Mouse (Mus musculus): ENCODE results near the gene Cxcl14. TPM values are rescaled to one million over a fixed set of nuclear protein-coding genes. Genes with fewer than 3 reads are reported as not detected.

Cxcl14 gene
- polyA plus RNA-seq, 1 experiment = 2.3 TPM

- no peak overlapping the region for H3K4me3 ChIP-seq (ENCODE audit: low read depth, low read length)
These were observed 39.5 kb downstream of the Cxcl14 start for GRCm38 (mm10) chr13:56256716-56257299.

GRCm38 (mm10) chr13:56253379-56253778 is 43.0 kb downstream of the Cxcl14 start:
- Histone ChIP-seq H3K9me3 (replicated peaks; ENCODE audit: control insufficient read depth, insufficient read depth, low read length, poor library complexity, severe bottlenecking) (no peaks in the 10 kb centered on the region), H3K4me1 (ENCODE audit: control insufficient read depth, insufficient read depth, low read length) (no peaks in the 10 kb centered on the region), H3K4me3 (ENCODE audit: low read depth, low read length) (no peak overlapping the region), H3K9ac (ENCODE audit: low read depth, poor library complexity, severe bottlenecking) (no peak overlapping the region), H3K36me3 (ENCODE audit: control insufficient read depth, insufficient read depth, low read length, poor library complexity, severe bottlenecking) (no peaks in the 10 kb centered on the region), H3K27me3 (ENCODE audit: control insufficient read depth, insufficient read depth, low read length, poor library complexity, severe bottlenecking) (peaks cover 49% of the 10 kb centered on the region), H3K27ac (ENCODE audit: insufficient read depth, low read length) (no peak overlapping the region)
- TF ChIP-seq EP300 (IDR thresholded peaks at IDR 0.05; ENCODE audit: insufficient read depth, low read depth, low read length) (no peak), POLR2A (IDR thresholded peaks at IDR 0.05; ENCODE audit: insufficient read depth, low read length) (no peak), CTCF (IDR thresholded peaks at IDR 0.05; ENCODE audit: low read depth, low read length) (no peak)

More at GRCm38 (mm10) chr13:56256716-56257299, 39.5 kb downstream of the Cxcl14 start:
- Histone ChIP-seq H3K9ac (ENCODE audit: low read depth, poor library complexity, severe bottlenecking) (no peak overlapping the region), H3K27ac (ENCODE audit: insufficient read depth, low read length) (no peak overlapping the region), H3K9me3 (replicated peaks; ENCODE audit: control insufficient read depth, insufficient read depth, low read length, poor library complexity, severe bottlenecking) (no peaks in the 10 kb centered on the region), H3K36me3 (ENCODE audit: control insufficient read depth, insufficient read depth, low read length, poor library complexity, severe bottlenecking) (no peaks in the 10 kb centered on the region), H3K27me3 (ENCODE audit: control insufficient read depth, insufficient read depth, low read length, poor library complexity, severe bottlenecking) (peaks cover 30% of the 10 kb centered on the region), H3K4me1 (ENCODE audit: control insufficient read depth, insufficient read depth, low read length) (no peaks in the 10 kb centered on the region)
- TF ChIP-seq CTCF (IDR thresholded peaks at IDR 0.05; ENCODE audit: low read depth, low read length) (no peak), EP300 (IDR thresholded peaks at IDR 0.05; ENCODE audit: insufficient read depth, low read depth, low read length) (no peak), POLR2A (IDR thresholded peaks at IDR 0.05; ENCODE audit: insufficient read depth, low read length) (no peak)

GRCm38 (mm10) chr13:56252783-56253182 is 43.6 kb downstream of the Cxcl14 start:
- H3K36me3 ChIP-seq (ENCODE audit: control insufficient read depth, insufficient read depth, low read length, poor library complexity, severe bottlenecking) = no peaks in the 10 kb centered on the region
- peaks cover 52% of the 10 kb centered on the region for H3K27me3 ChIP-seq (ENCODE audit: control insufficient read depth, insufficient read depth, low read length, poor library complexity, severe bottlenecking)
- no peaks in the 10 kb centered on the region for H3K9me3 ChIP-seq (replicated peaks; ENCODE audit: control insufficient read depth, insufficient read depth, low read length, poor library complexity, severe bottlenecking)
- no peak overlapping the region for H3K9ac ChIP-seq (ENCODE audit: low read depth, poor library complexity, severe bottlenecking)
- no peak overlapping the region for H3K27ac ChIP-seq (ENCODE audit: insufficient read depth, low read length)
- no peak overlapping the region; the same call in 1 of the 2 replicates for H3K4me3 ChIP-seq (ENCODE audit: low read depth, low read length)
- H3K4me1 ChIP-seq (ENCODE audit: control insufficient read depth, insufficient read depth, low read length) = no peaks in the 10 kb centered on the region
- TF ChIP-seq POLR2A (IDR thresholded peaks at IDR 0.05; ENCODE audit: insufficient read depth, low read length) (no peak), EP300 (IDR thresholded peaks at IDR 0.05; ENCODE audit: insufficient read depth, low read depth, low read length) (no peak), CTCF (IDR thresholded peaks at IDR 0.05; ENCODE audit: low read depth, low read length) (no peak)

- Histone ChIP-seq H3K9ac (ENCODE audit: low read depth, poor library complexity, severe bottlenecking) (0 out of 2 replicates have a peak within 1 kb of the TSS, but pooled peaks have one; percentile 16), H3K27me3 (ENCODE audit: control insufficient read depth, insufficient read depth, low read length, poor library complexity, severe bottlenecking) (peaks cover 48% of the 10 kb centered on the region), H3K4me3 (ENCODE audit: low read depth, low read length) (peak within 1 kb of the TSS; percentile 41), H3K9me3 (replicated peaks; ENCODE audit: control insufficient read depth, insufficient read depth, low read length, poor library complexity, severe bottlenecking) (no peaks in the 10 kb centered on the region), H3K27ac (ENCODE audit: insufficient read depth, low read length) (no peak within 1 kb of the TSS), H3K4me1 (ENCODE audit: control insufficient read depth, insufficient read depth, low read length) (no peaks in the 10 kb centered on the region), H3K36me3 (ENCODE audit: control insufficient read depth, insufficient read depth, low read length, poor library complexity, severe bottlenecking) (no peaks in the 10 kb centered on the region)
- 0 out of 2 replicates have a peak, but pooled peaks have one; percentile 2 for TF ChIP-seq EP300 (IDR thresholded peaks at IDR 0.05; ENCODE audit: insufficient read depth, low read depth, low read length)
- no peak for TF ChIP-seq POLR2A (IDR thresholded peaks at IDR 0.05; ENCODE audit: insufficient read depth, low read length)
These were observed 44.3 kb downstream of the Cxcl14 start, which contains the start of gene Neurog1 for GRCm38 (mm10) chr13:56251924-56252619. Neurog1 (minus strand) TSS chr13:56252163.

GRCm38 (mm10) chr13:56251176-56251923 is 45.0 kb downstream of the Cxcl14 start:
- peak overlapping the region; percentile 35 for H3K4me3 ChIP-seq (ENCODE audit: low read depth, low read length)
- no peaks in the 10 kb centered on the region for H3K4me1 ChIP-seq (ENCODE audit: control insufficient read depth, insufficient read depth, low read length)
- peaks cover 45% of the 10 kb centered on the region for H3K27me3 ChIP-seq (ENCODE audit: control insufficient read depth, insufficient read depth, low read length, poor library complexity, severe bottlenecking)
- H3K9me3 ChIP-seq (replicated peaks; ENCODE audit: control insufficient read depth, insufficient read depth, low read length, poor library complexity, severe bottlenecking) = no peaks in the 10 kb centered on the region
- H3K27ac ChIP-seq (ENCODE audit: insufficient read depth, low read length) = no peak overlapping the region
- no peaks in the 10 kb centered on the region for H3K36me3 ChIP-seq (ENCODE audit: control insufficient read depth, insufficient read depth, low read length, poor library complexity, severe bottlenecking)
- TF ChIP-seq CTCF (IDR thresholded peaks at IDR 0.05; ENCODE audit: low read depth, low read length) = no peak
- 0 out of 2 replicates have a peak, but pooled peaks have one; percentile 3 for TF ChIP-seq EP300 (IDR thresholded peaks at IDR 0.05; ENCODE audit: insufficient read depth, low read depth, low read length)
- H3K9ac ChIP-seq (ENCODE audit: low read depth, poor library complexity, severe bottlenecking) = no peak overlapping the region
